Mouse (Mus musculus) midbrain, embryonic 11.5 days (tissue): ENCODE measurements at regions not wholly inside any gene's neighbourhood (a gene's known extent, or its start where the extent isn't known, plus 50 kb on each side); places are given as distances from the start of the nearest gene placed in this dataset.
A peak's percentile ranks its signal among the peaks of the same experiment; 100 is the strongest.

Experiments used
- ATAC-seq: fragments of 200-750 bp; cut with Nextera tagmentation; 2 replicates; pipeline ENCODE4 v1.8.0; 2017; ENCODE audit warnings: moderate TSS enrichment, moderate library complexity; ENCODE audit not compliant: low FRiP score
- DNase-seq: peaks from one replicate; pipeline ENCODE4 v3.0.0; 2015; ENCODE audit warnings: low spot score; ENCODE audit errors: missing footprints
- H3K27ac ChIP-seq: fragments of 300-500 bp; sonication (generic); 2 replicates; pipeline ENCODE4 v1.5.1; 2014; ENCODE audit warnings: low read depth, low read length
- H3K27me3 ChIP-seq: fragments of 300-500 bp; sonication (generic); 2 replicates; pipeline ENCODE4 v1.6.1; 2014; ENCODE audit warnings: mild to moderate bottlenecking, low read length, moderate library complexity, mixed read lengths; ENCODE audit not compliant: control insufficient read depth, insufficient read depth
- H3K36me3 ChIP-seq: fragments of 300-500 bp; sonication (generic); 2 replicates; pipeline ENCODE4 v1.6.1; 2014; ENCODE audit warnings: mild to moderate bottlenecking, low read length, moderate library complexity, mixed read lengths; ENCODE audit not compliant: control insufficient read depth, insufficient read depth
- H3K4me1 ChIP-seq: fragments of 300-500 bp; sonication (generic); 2 replicates; pipeline ENCODE4 v1.6.1; 2014; ENCODE audit warnings: low read length; ENCODE audit not compliant: control insufficient read depth, insufficient read depth
- H3K4me2 ChIP-seq: fragments of 300-500 bp; sonication (generic); 2 replicates; pipeline ENCODE4 v1.6.1; 2014; ENCODE audit warnings: mild to moderate bottlenecking, moderate library complexity
- H3K4me3 ChIP-seq: fragments of 300-500 bp; sonication (generic); 2 replicates; pipeline ENCODE4 v1.5.1; 2014; ENCODE audit warnings: low read depth, low read length
- H3K9ac ChIP-seq: fragments of 300-500 bp; sonication (generic); 2 replicates; pipeline ENCODE4 v1.6.1; 2014; ENCODE audit warnings: low read length
- H3K9me3 ChIP-seq: fragments of 300-500 bp; sonication (generic); 2 replicates; pipeline ENCODE4 v1.6.1; 2016; ENCODE audit warnings: low read length; ENCODE audit not compliant: control insufficient read depth
- WGBS: fragments of 180-500 bp; shearing (Covaris S2); extraction: QIAGEN DNeasy Blood & Tissue Kit; methylation state at CpG from one replicate; pipeline ENCODE4 v1.1.7; 2014; 5-methylcytosine and 5-hydroxymethylcytosine counted together

- ATAC-seq (no peak), DNase-seq (peak; percentile 35)
- H3K4me3 ChIP-seq = no peak overlapping the region
- H3K4me1 ChIP-seq = no peaks in the 10 kb centered on the region
- no peaks in the 10 kb centered on the region for H3K36me3 ChIP-seq
- H3K27me3 ChIP-seq = no peaks in the 10 kb centered on the region
- no peak overlapping the region for H3K9ac ChIP-seq
- H3K4me2 ChIP-seq = no peak overlapping the region
- H3K9me3 ChIP-seq = no peaks in the 10 kb centered on the region
- H3K27ac ChIP-seq = no peak overlapping the region
- WGBS = 88% methylated on average over 4 of the region's 4 CpGs
Measured at GRCm38 (mm10) chr3:38047445-38047844, 323.2 kb upstream of the Gm5148 start.

DNA sequence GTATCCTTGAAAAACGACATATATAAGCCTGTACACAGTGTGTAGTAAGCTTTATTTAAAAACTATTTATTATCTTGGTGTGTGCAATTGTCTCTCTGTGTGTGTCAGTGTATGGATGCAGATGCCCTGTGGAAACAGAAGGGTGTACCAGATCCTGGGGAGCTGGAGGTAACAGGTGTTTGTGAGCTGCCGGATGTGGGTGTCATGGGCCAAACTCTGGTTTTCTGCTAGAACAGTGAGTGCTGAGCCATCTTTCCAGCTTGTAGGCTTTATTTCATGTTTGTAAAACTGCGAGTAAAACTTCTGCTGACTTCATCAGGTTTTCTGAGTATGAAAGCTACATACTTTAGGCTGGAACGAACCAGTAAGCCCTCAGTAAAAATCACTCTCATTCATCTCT is 322.3 kb upstream of the Gm5148 start:
- Histone ChIP-seq H3K4me3 (no peak overlapping the region), H3K27me3 (no peaks in the 10 kb centered on the region), H3K27ac (no peak overlapping the region), H3K9ac (no peak overlapping the region), H3K9me3 (no peaks in the 10 kb centered on the region), H3K4me1 (no peaks in the 10 kb centered on the region), H3K4me2 (no peak overlapping the region), H3K36me3 (no peaks in the 10 kb centered on the region)
- DNase-seq (peak; percentile 39), ATAC-seq (no peak)
- WGBS = 76% methylated on average over 4 of the region's 4 CpGs

DNA sequence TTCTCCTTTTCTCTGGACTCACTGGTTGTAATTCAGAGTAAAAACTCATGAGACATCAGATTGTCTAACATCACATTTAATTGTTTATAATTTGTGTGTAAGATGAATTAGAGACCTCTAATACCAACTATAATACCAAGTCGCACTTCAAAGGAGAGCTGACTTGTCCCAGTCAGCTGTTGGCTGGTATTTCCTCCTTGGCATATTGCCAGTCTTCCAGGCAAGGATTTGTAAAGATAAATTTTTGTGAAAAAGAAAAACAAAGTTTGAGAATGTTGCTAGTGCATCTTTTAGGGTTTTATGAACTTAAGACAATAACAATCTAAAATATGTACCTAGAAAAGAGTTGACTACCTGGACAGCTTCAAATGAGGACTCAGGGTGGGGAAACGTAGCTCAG is 321.7 kb upstream of the Gm5148 start:
- Histone ChIP-seq H3K4me3 (no peak overlapping the region), H3K27me3 (no peaks in the 10 kb centered on the region), H3K27ac (no peak overlapping the region), H3K9me3 (no peaks in the 10 kb centered on the region), H3K9ac (no peak overlapping the region), H3K4me2 (no peak overlapping the region), H3K4me1 (no peaks in the 10 kb centered on the region), H3K36me3 (no peaks in the 10 kb centered on the region)
- no peak for DNase-seq
- ATAC-seq = no peak
- WGBS = 87% methylated on average over 2 of the region's 2 CpGs

GRCm38 (mm10) chr3:38045523-38045922 is 321.2 kb upstream of the Gm5148 start:
- Histone ChIP-seq H3K9me3 (no peaks in the 10 kb centered on the region), H3K27me3 (no peaks in the 10 kb centered on the region), H3K27ac (no peak overlapping the region), H3K4me2 (no peak overlapping the region), H3K9ac (no peak overlapping the region), H3K4me3 (no peak overlapping the region), H3K4me1 (no peaks in the 10 kb centered on the region), H3K36me3 (no peaks in the 10 kb centered on the region)
- ATAC-seq (no peak), DNase-seq (peak; percentile 84)
- WGBS = 64% methylated on average over 6 of the region's 6 CpGs

- Histone ChIP-seq H3K4me2 (no peak overlapping the region), H3K4me1 (no peaks in the 10 kb centered on the region), H3K27ac (no peak overlapping the region), H3K4me3 (no peak overlapping the region), H3K36me3 (no peaks in the 10 kb centered on the region), H3K9me3 (no peaks in the 10 kb centered on the region), H3K9ac (no peak overlapping the region), H3K27me3 (no peaks in the 10 kb centered on the region)
- ATAC-seq (no peak), DNase-seq (no peak)
- 81% methylated on average over 7 of the region's 7 CpGs for WGBS
Measured at GRCm38 (mm10) chr3:38044338-38044737, 320.0 kb upstream of the Gm5148 start.

GRCm38 (mm10) chr3:38042614-38043013 is 318.3 kb upstream of the Gm5148 start:
- Histone ChIP-seq H3K4me1 (no peaks in the 10 kb centered on the region), H3K9me3 (no peaks in the 10 kb centered on the region), H3K4me2 (no peak overlapping the region), H3K9ac (no peak overlapping the region), H3K4me3 (no peak overlapping the region), H3K27me3 (no peaks in the 10 kb centered on the region), H3K36me3 (no peaks in the 10 kb centered on the region), H3K27ac (no peak overlapping the region)
- ATAC-seq (no peak), DNase-seq (no peak)
- 76% methylated on average over 6 of the region's 6 CpGs for WGBS

GRCm38 (mm10) chr3:38036131-38036530 is 311.8 kb upstream of the Gm5148 start:
- peak; percentile 59 for DNase-seq
- no peak for ATAC-seq
- Histone ChIP-seq H3K27ac (no peak overlapping the region), H3K4me2 (no peak overlapping the region), H3K4me3 (no peak overlapping the region), H3K36me3 (no peaks in the 10 kb centered on the region), H3K9ac (no peak overlapping the region), H3K27me3 (no peaks in the 10 kb centered on the region), H3K4me1 (no peaks in the 10 kb centered on the region), H3K9me3 (no peaks in the 10 kb centered on the region)

- H3K9me3 ChIP-seq = no peaks in the 10 kb centered on the region
- H3K27ac ChIP-seq = no peak overlapping the region
- H3K4me2 ChIP-seq = no peak overlapping the region
- H3K4me3 ChIP-seq = no peak overlapping the region
- ATAC-seq = no peak
- H3K27me3 ChIP-seq = no peaks in the 10 kb centered on the region
- no peak overlapping the region for H3K9ac ChIP-seq
- H3K4me1 ChIP-seq = no peaks in the 10 kb centered on the region
- no peak for DNase-seq
- 81% methylated on average over 3 of the region's 3 CpGs for WGBS
- H3K36me3 ChIP-seq = no peaks in the 10 kb centered on the region
Measured at GRCm38 (mm10) chr3:38034138-38034537, 309.8 kb upstream of the Gm5148 start.

DNA sequence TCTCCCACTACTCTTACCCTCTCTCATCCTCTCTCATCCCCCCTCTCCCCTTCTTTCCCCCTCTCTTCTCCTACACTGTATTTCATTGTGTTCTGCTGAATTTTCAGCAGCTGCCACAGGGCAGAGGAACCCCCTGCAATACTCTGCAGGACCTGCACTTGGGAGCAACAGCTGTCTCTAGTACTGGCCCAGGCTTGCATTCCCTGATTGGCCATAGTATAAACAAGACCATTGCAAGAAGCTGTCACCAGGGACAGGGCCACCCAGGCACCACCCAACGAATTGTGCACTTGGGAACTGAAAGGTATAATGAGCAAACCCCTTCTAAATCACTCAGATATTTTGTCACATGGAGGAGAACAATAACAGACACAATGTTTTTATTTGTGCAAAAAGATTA is 290.5 kb upstream of the Gm5148 start:
- ATAC-seq (no peak), DNase-seq (no peak)
- no peak overlapping the region for H3K27ac ChIP-seq
- no peaks in the 10 kb centered on the region for H3K4me1 ChIP-seq
- no peaks in the 10 kb centered on the region for H3K27me3 ChIP-seq
- no peak overlapping the region for H3K4me3 ChIP-seq
- no peak overlapping the region for H3K9ac ChIP-seq
- H3K9me3 ChIP-seq = no peaks in the 10 kb centered on the region
- H3K4me2 ChIP-seq = no peak overlapping the region
- 57% methylated on average over 1 of the region's 1 CpGs for WGBS
- H3K36me3 ChIP-seq = no peaks in the 10 kb centered on the region

GRCm38 (mm10) chr3:38009168-38009567 is 284.9 kb upstream of the Gm5148 start:
- H3K27me3 ChIP-seq = no peaks in the 10 kb centered on the region
- no peaks in the 10 kb centered on the region for H3K36me3 ChIP-seq
- ATAC-seq (no peak), DNase-seq (no peak)
- no peak overlapping the region for H3K4me2 ChIP-seq
- H3K4me3 ChIP-seq = no peak overlapping the region
- no peak overlapping the region for H3K27ac ChIP-seq
- no peaks in the 10 kb centered on the region for H3K9me3 ChIP-seq
- no peak overlapping the region for H3K9ac ChIP-seq
- 60% methylated on average over 4 of the region's 4 CpGs for WGBS
- H3K4me1 ChIP-seq = no peaks in the 10 kb centered on the region
